Mouse (Mus musculus): Measurements from ENCODE around the gene Slc13a4. TPM values are rescaled to one million over a fixed set of nuclear protein-coding genes. Genes with fewer than 3 reads are reported as not detected.

The Slc13a4 gene
- polyA plus RNA-seq, 1 experiment from 2014 or later, result 1.3 TPM

GRCm38 (mm10) chr6:35330834-35331233 lies 22.9 kb upstream of the Slc13a4 start:
- no peak overlapping the region for H3K9ac ChIP-seq
- no peak overlapping the region for H3K4me3 ChIP-seq
- 62% methylated on average over 6 of the region's 6 CpGs for WGBS
- no peaks in the 10 kb centered on the region for H3K27me3 ChIP-seq
- H3K9me3 ChIP-seq (replicated peaks), result no peaks in the 10 kb centered on the region
- H3K4me1 ChIP-seq, result no peaks in the 10 kb centered on the region
- ATAC-seq (ENCODE audit: low FRiP score), result no peak
- no peaks in the 10 kb centered on the region for H3K36me3 ChIP-seq
- H3K27ac ChIP-seq, result no peak overlapping the region
- H3K4me2 ChIP-seq (replicated peaks), result no peak overlapping the region

GRCm38 (mm10) chr6:35329956-35330355 lies 22.0 kb upstream of the Slc13a4 start:
- Histone ChIP-seq H3K27me3 (no peaks in the 10 kb centered on the region), H3K4me2 (replicated peaks) (no peak overlapping the region), H3K27ac (no peak overlapping the region), H3K9me3 (replicated peaks) (no peaks in the 10 kb centered on the region), H3K36me3 (no peaks in the 10 kb centered on the region), H3K9ac (no peak overlapping the region), H3K4me1 (no peaks in the 10 kb centered on the region), H3K4me3 (no peak overlapping the region)
- 94% methylated on average over 12 of the region's 12 CpGs for WGBS
- ATAC-seq (ENCODE audit: low FRiP score), result no peak

GRCm38 (mm10) chr6:35326111-35326515 lies 18.2 kb upstream of the Slc13a4 start, which contains the start of gene Fam180a:
TSS of gene Fam180a (minus strand) at chr6:35326141.
- Histone ChIP-seq H3K9ac (no peak within 1 kb of the TSS), H3K27ac (no peak within 1 kb of the TSS), H3K27me3 (no peaks in the 10 kb centered on the region), H3K9me3 (replicated peaks) (no peaks in the 10 kb centered on the region), H3K4me2 (replicated peaks) (no peak within 1 kb of the TSS), H3K4me1 (no peaks in the 10 kb centered on the region), H3K36me3 (no peaks in the 10 kb centered on the region), H3K4me3 (no peak within 1 kb of the TSS)
- no peak for ATAC-seq (ENCODE audit: low FRiP score)
- 88% methylated on average over 9 of the region's 9 CpGs for WGBS

- no peak overlapping the region for H3K4me3 ChIP-seq
- no peak overlapping the region for H3K4me2 ChIP-seq (replicated peaks)
- no peaks in the 10 kb centered on the region for H3K9me3 ChIP-seq (replicated peaks)
- no peak for ATAC-seq (ENCODE audit: low FRiP score)
- H3K4me1 ChIP-seq, result no peaks in the 10 kb centered on the region
- H3K27me3 ChIP-seq, result no peaks in the 10 kb centered on the region
- WGBS, result 82% methylated on average over 9 of the region's 9 CpGs
- H3K36me3 ChIP-seq, result no peaks in the 10 kb centered on the region
- H3K9ac ChIP-seq, result no peak overlapping the region
- no peak overlapping the region for H3K27ac ChIP-seq
Measured at GRCm38 (mm10) chr6:35324306-35324705, 16.4 kb upstream of the Slc13a4 start.

- no peak overlapping the region for H3K9ac ChIP-seq
- no peak overlapping the region for H3K4me3 ChIP-seq
- WGBS, result 69% methylated on average over 1 of the region's 1 CpGs
- ATAC-seq (ENCODE audit: low FRiP score), result no peak
- H3K27ac ChIP-seq, result no peak overlapping the region
- H3K36me3 ChIP-seq, result no peaks in the 10 kb centered on the region
- no peak overlapping the region for H3K4me2 ChIP-seq (replicated peaks)
- no peaks in the 10 kb centered on the region for H3K27me3 ChIP-seq
- H3K4me1 ChIP-seq, result no peaks in the 10 kb centered on the region
- no peaks in the 10 kb centered on the region for H3K9me3 ChIP-seq (replicated peaks)
Measured at GRCm38 (mm10) chr6:35323046-35323445, 15.1 kb upstream of the Slc13a4 start.

- Histone ChIP-seq H3K9me3 (replicated peaks) (no peaks in the 10 kb centered on the region), H3K27ac (no peak overlapping the region), H3K4me3 (no peak overlapping the region), H3K4me2 (replicated peaks) (no peak overlapping the region), H3K9ac (no peak overlapping the region), H3K27me3 (no peaks in the 10 kb centered on the region), H3K36me3 (no peaks in the 10 kb centered on the region), H3K4me1 (no peaks in the 10 kb centered on the region)
- WGBS, result 67% methylated on average over 4 of the region's 4 CpGs
- ATAC-seq (ENCODE audit: low FRiP score), result no peak
Measured at GRCm38 (mm10) chr6:35321105-35321504, 13.2 kb upstream of the Slc13a4 start.

- Histone ChIP-seq H3K9ac (no peak overlapping the region), H3K27ac (no peak overlapping the region), H3K4me3 (no peak overlapping the region), H3K4me2 (replicated peaks) (no peak overlapping the region), H3K27me3 (no peaks in the 10 kb centered on the region), H3K9me3 (replicated peaks) (no peaks in the 10 kb centered on the region), H3K4me1 (no peaks in the 10 kb centered on the region), H3K36me3 (no peaks in the 10 kb centered on the region)
- ATAC-seq (ENCODE audit: low FRiP score), result no peak
- WGBS, result 80% methylated on average over 6 of the region's 6 CpGs
Measured at GRCm38 (mm10) chr6:35319850-35320249, 11.9 kb upstream of the Slc13a4 start.

- WGBS, result 91% methylated on average over 8 of the region's 8 CpGs
- H3K9ac ChIP-seq, result no peak overlapping the region
- H3K9me3 ChIP-seq (replicated peaks), result no peaks in the 10 kb centered on the region
- no peak overlapping the region for H3K4me3 ChIP-seq
- no peaks in the 10 kb centered on the region for H3K4me1 ChIP-seq
- H3K27me3 ChIP-seq, result no peaks in the 10 kb centered on the region
- H3K36me3 ChIP-seq, result no peaks in the 10 kb centered on the region
- ATAC-seq (ENCODE audit: low FRiP score), result no peak
- no peak overlapping the region for H3K4me2 ChIP-seq (replicated peaks)
- no peak overlapping the region for H3K27ac ChIP-seq
Measured at GRCm38 (mm10) chr6:35313520-35313919, 5.6 kb upstream of the Slc13a4 start.

GRCm38 (mm10) chr6:35309406-35309805 lies 1.5 kb upstream of the Slc13a4 start:
- Histone ChIP-seq H3K27me3 (no peaks in the 10 kb centered on the region), H3K27ac (no peak overlapping the region), H3K9me3 (replicated peaks) (no peaks in the 10 kb centered on the region), H3K4me3 (no peak overlapping the region), H3K4me2 (replicated peaks) (no peak overlapping the region), H3K36me3 (no peaks in the 10 kb centered on the region), H3K4me1 (no peaks in the 10 kb centered on the region), H3K9ac (no peak overlapping the region)
- no peak for ATAC-seq (ENCODE audit: low FRiP score)
- 69% methylated on average over 7 of the region's 7 CpGs for WGBS

- no peak for ATAC-seq (ENCODE audit: low FRiP score)
Measured at GRCm38 (mm10) chr6:35307136-35307535, 795 bp downstream of the Slc13a4 start.

GRCm38 (mm10) chr6:35303355-35303900 lies 4.5 kb downstream of the Slc13a4 start:
- Histone ChIP-seq H3K4me2 (replicated peaks) (no peak overlapping the region), H3K4me1 (no peaks in the 10 kb centered on the region), H3K9me3 (replicated peaks) (no peaks in the 10 kb centered on the region), H3K27me3 (no peaks in the 10 kb centered on the region), H3K4me3 (no peak overlapping the region), H3K9ac (no peak overlapping the region), H3K27ac (no peak overlapping the region), H3K36me3 (no peaks in the 10 kb centered on the region)
- ATAC-seq (ENCODE audit: low FRiP score), result no peak
- 89% methylated on average over 11 of the region's 11 CpGs for WGBS

More at GRCm38 (mm10) chr6:35307136-35307535, 795 bp downstream of the Slc13a4 start:
- Histone ChIP-seq H3K27me3 (no peaks in the 10 kb centered on the region), H3K9me3 (replicated peaks) (no peaks in the 10 kb centered on the region), H3K4me1 (no peaks in the 10 kb centered on the region), H3K9ac (no peak overlapping the region), H3K36me3 (no peaks in the 10 kb centered on the region), H3K4me3 (no peak overlapping the region), H3K4me2 (replicated peaks) (no peak overlapping the region), H3K27ac (no peak overlapping the region)
- WGBS, result 73% methylated on average over 13 of the region's 13 CpGs

GRCm38 (mm10) chr6:35302581-35302980 lies 5.3 kb downstream of the Slc13a4 start:
- H3K36me3 ChIP-seq, result no peaks in the 10 kb centered on the region
- no peak overlapping the region for H3K4me3 ChIP-seq
- no peak for ATAC-seq (ENCODE audit: low FRiP score)
- H3K4me2 ChIP-seq (replicated peaks), result no peak overlapping the region
- no peak overlapping the region for H3K27ac ChIP-seq
- H3K9ac ChIP-seq, result no peak overlapping the region
- no peaks in the 10 kb centered on the region for H3K4me1 ChIP-seq
- no peaks in the 10 kb centered on the region for H3K27me3 ChIP-seq
- whole genome bisulfite sequencing, result 93% methylated on average over 7 of the region's 7 CpGs
- H3K9me3 ChIP-seq (replicated peaks), result no peaks in the 10 kb centered on the region

- no peak overlapping the region for H3K27ac ChIP-seq
- H3K4me3 ChIP-seq, result no peak overlapping the region
- H3K4me1 ChIP-seq, result no peaks in the 10 kb centered on the region; the same call in 1 of the 2 replicates
- H3K27me3 ChIP-seq, result no peaks in the 10 kb centered on the region
- H3K4me2 ChIP-seq (replicated peaks), result no peak overlapping the region
- H3K36me3 ChIP-seq, result no peaks in the 10 kb centered on the region
- WGBS, result 90% methylated on average over 6 of the region's 6 CpGs
- H3K9me3 ChIP-seq (replicated peaks), result no peaks in the 10 kb centered on the region
- no peak for ATAC-seq (ENCODE audit: low FRiP score)
- no peak overlapping the region for H3K9ac ChIP-seq
Measured at GRCm38 (mm10) chr6:35298323-35298722, 9.6 kb downstream of the Slc13a4 start.
